Mouse (Mus musculus): ENCODE data around the gene Tctex1d4.

DNA sequence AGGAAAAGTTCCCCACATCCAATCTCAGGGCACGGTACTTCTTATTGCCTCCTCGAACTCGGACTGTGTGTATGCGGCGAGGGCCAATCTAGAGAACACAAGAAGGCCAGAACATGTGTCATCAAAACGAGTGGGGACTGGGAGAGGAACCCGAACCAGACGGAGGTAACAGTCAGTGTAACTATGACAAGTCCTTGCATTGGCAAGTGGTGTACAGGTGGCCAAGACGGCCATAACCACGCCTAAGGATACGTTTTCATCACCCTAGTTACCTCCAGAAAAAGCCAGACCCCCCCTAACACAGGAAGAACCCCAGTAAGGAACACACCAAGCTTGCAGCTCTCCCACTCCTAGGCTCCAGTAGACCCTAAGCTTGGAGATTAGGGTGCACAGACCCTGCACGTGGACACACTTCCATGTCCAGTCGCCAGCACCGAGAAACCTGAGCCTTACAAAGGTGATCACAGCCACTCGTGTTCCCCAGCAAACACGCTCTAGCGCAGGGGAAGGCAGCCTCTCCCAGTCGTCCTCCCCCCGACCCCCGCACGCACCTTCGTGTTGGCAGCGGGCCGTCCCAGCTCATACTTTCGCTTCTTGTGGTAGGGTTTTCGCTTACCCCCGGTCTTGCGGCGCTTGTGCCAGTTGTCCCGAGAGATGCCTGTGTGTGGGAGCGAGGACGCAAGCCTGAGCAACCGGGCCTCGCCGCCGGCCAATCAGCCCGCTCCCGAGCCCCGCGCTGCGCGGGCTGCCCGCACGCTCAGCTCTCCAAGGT lies 28.6 kb downstream of the Tctex1d4 start:
- TF ChIP-seq GATA1 (IDR thresholded peaks at IDR 0.05; ENCODE audit: low read length) (no peak), TAL1 (IDR thresholded peaks at IDR 0.05; ENCODE audit: low read length) (no peak)
